Mouse (Mus musculus) cerebellum, adult 2 months (tissue): ENCODE data around the gene Selenoo.

Experiments used
- CTCF ChIP-seq: fragments of 200-500 bp; IDR thresholded peaks from 2 replicates; pipeline ENCODE4 v1.5.1; 2011; ENCODE audit warnings: low read depth, mild to moderate bottlenecking, control low read depth, low read length, moderate library complexity, borderline replicate concordance; ENCODE audit not compliant: insufficient read depth
- POLR2A ChIP-seq: fragments of 200-500 bp; IDR thresholded peaks from 2 replicates; pipeline ENCODE4 v1.6.1; 2011; ENCODE audit warnings: low read length, control low read depth, borderline replicate concordance; ENCODE audit not compliant: insufficient read depth

- no peak for TF ChIP-seq POLR2A
- no peak for TF ChIP-seq CTCF
Measured at GRCm38 (mm10) chr15:89144965-89145364, 56.1 kb downstream of the Selenoo start.
